Mouse (Mus musculus) thymus, adult 18-20 months (tissue): ENCODE results near the gene Dmp1.

Experiments used
- DNase-seq, 2 experiments: peaks; one replicate each; pipeline ENCODE4 v3.0.0; 2022; ENCODE audit warnings: mixed read lengths in 2 of 2

The Dmp1 gene

DNA sequence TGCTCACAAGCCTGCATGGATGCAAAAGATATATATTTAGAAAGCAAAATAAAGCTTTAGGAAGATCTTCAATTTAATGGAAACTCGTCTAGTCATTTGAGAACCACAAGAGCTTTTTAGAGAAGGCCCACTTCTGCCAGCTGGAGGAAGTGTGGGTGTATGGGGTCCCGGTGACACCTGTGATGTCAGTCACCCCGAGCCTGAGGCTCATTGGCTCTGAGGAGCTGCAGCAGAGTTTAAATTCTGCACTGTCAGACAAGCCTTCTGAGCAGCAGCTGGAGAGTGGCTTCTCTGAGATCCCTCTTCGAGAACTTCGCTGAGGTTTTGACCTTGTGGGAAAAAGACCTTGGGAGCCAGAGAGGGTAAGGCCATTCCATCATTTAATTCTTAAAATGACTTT lies at the start of gene Dmp1:
TSS of gene Dmp1 (plus strand) at position 263 of the 400 bp plus-strand sequence.
- DNase-seq = no peak

DNA sequence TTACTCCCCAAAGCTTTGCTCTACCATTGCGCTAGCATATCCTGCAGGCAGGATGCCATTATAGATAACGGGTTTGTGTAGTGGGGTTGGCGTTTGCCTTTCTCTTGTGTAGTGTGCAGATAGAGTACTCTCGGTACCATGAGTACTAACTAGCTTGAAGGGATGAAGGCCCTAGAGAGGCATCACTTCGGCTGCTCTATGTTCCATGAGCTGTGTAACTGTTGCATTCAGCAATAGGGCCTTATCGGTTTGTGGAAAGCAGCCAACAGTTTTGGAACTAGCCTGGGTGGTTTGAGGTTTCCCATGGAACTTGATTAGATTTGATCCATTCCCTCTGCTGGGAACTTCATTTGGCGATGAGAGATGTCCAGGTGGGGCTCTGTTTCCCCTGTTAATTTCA lies 44.7 kb upstream of the Dmp1 start:
- DNase-seq = no peak

DNA sequence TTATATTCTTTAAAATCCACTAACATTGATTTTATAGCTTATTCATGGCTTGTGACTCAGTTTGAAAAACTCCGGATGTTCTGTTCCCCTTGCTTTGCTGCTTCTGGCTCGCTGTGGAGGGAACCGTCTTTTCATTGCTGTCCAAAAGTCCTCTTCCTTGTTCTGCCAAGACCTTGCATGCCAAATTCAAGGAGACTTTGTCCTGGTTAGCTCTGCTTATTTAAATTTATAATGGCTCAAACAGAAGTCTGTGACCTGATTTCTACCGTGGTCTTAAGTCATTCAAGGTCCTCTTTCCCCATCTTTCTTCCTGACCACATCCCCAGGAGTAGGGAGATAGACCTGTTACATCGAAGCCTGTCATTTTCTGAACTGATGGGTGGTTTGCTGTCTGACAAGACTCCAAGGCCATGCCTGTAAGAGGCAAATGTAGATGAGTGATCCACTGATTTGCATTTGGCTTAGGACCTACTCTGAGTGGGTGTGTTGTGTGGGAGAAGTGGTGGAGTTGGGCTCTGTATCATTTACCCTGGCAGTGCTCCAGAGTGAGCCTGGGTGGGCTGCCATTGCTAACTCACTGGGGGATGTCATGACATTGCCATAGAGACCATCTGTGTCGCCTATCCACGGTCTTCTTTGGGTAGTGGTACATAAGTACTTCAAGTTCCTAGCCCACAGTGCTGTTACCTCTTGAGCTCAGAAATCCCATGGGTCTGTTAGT lies 43.9 kb upstream of the Dmp1 start:
- DNase-seq = no peak

DNA sequence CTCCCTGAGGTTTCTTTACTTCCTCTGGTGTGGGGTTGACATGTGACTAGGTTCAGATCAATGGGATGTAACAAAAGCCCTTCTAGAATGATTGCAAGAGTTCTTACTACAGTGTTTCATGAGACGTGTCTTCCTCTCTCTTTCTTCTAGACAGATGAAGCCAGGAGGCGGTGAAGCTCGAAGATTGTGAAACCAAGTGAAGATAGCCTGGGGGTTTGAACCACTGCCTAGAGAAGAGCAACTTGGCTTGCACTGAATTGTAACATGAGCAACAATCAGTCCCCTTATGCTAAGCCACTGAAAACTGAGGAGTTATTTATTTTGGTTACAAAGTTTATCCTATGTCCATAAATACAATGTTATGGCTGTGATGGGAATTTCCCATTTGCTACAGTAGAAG lies 41.8 kb upstream of the Dmp1 start:
- DNase-seq = no peak

DNA sequence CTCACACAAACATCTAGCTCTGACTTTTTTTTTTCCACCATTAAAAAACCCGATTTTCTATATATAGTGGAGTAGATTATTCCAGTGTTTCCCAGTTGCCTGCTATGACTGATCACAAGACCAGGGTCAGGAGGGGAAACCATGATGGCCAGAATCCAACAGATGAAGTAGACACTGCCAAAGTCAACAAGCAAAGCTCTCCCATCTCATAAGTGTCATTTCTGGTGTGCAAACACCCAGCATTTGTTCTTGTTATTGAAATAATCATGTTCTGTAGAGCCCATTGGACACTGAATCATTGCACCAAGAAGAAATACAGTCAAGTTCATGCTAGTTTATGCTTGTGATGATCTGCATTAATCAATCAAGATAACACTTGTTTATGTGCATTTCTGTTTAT lies 41.0 kb upstream of the Dmp1 start:
- DNase-seq = no peak

DNA sequence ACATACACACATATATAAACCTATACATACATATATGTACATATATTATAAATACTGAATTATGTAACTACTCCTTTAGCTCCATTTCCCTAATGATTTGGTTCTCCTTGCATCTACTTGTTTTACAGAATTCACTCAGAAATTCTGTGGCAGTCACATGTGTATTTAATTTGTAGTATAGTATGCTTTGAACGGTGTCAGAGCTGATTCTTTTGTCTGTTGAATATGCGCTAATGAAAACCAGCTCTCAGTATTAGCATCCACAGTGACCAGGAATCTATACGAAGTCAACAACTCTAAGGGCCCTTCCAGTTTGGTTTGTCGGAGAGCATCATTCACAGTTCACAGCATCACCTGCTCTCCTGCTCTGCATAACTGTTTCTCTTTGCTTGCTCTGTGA lies 38.9 kb upstream of the Dmp1 start:
- no peak for DNase-seq

DNA sequence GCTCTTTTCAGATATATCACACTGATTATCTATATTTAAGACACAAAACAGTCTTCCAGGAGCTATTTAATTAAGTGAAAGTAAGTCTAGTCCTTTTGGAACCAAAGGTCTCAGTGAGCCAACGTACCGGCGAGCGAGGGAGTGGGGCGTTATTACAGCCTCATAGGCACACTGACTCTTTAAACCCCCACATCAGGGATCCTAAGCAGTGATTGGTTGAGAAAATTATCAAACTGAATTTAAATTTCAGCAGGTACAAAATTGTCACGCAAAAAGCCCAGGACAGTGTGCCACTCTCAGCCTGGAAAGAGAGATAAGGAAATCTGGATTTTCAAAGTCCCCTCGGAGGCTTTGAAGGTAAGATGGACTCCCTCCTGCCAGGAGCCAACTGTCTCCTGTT lies 32.0 kb upstream of the Dmp1 start, which contains the start of gene Dspp:
TSS of gene Dspp (plus strand) at position 301 of the 400 bp plus-strand sequence.
- no peak for DNase-seq

DNA sequence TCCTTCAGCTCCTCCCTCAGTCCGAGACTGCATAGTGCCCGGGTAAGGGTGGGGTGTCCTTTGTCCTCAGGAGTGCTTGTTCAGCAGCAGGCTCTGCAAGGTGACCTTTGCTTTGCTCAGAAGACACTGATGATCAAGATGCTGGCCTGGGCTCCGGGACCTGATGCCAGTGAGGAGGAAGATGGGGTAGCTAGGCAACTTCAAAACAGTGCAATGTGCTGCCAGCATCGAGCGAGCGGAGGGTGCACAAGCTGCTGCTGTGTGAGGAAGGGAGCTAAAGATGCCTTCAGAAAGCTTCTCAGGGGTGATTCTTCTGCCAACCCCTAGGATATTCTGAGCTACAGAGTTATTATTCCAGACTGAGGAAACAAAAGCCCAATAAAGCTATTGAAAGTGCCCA lies 29.3 kb upstream of the Dmp1 start:
- DNase-seq = no peak

DNA sequence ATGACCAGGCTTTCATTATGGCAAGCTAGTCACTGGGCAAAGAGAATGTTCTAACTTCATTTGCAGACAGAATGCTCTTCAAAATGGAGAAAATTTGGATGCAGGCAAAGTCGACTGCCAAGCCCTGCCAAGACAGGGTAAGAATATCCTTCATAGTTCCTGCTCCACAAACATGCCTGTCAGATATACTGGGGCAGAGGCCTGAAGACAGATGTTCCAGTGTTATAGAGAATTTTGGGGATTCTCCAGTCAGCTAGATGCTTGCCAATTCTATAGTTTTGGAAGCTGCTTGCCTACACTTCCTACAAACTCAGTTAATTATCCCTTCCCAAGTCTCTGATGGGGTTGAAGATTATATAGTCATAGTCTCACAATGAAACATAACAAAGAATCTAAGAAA lies 18.7 kb upstream of the Dmp1 start:
- DNase-seq = no peak

DNA sequence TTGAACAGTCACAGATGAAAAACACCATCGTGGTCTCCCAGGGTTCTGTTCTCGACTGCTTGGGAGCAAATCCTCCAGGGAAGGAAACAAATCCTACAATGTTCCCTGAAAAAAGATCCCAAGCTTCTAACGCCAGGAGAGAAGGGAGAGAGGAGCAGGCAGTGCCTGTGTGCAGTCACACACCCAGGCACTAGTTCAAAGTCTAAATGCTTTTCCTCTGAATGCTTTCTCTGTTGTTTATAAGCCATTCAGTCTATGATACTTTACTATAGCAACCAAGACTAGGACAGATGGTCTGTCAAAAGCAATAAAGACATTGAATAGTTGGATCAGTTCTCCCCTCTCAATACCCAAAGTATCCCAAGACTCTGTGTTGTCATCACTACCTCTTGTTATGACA lies 15.1 kb upstream of the Dmp1 start:
- no peak for DNase-seq

DNA sequence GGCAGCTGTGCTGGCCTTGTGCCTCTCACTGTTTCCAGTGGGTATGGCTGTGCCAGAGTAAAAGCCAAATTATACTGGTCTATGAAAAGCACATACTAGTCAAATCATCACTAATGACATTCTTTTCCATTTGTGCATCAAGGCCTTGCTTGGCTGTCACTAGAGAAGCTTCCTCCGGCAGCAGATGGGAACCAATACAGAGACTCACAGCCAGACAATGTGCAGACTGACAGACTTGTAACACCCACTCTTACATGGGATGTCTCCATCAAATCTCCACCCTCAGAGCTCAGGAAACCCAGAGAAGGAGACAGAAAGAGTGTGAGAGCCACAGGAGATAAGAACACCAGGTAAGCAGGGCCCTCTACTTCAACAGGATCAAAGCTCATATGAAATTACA lies 7.3 kb upstream of the Dmp1 start:
- DNase-seq = no peak

DNA sequence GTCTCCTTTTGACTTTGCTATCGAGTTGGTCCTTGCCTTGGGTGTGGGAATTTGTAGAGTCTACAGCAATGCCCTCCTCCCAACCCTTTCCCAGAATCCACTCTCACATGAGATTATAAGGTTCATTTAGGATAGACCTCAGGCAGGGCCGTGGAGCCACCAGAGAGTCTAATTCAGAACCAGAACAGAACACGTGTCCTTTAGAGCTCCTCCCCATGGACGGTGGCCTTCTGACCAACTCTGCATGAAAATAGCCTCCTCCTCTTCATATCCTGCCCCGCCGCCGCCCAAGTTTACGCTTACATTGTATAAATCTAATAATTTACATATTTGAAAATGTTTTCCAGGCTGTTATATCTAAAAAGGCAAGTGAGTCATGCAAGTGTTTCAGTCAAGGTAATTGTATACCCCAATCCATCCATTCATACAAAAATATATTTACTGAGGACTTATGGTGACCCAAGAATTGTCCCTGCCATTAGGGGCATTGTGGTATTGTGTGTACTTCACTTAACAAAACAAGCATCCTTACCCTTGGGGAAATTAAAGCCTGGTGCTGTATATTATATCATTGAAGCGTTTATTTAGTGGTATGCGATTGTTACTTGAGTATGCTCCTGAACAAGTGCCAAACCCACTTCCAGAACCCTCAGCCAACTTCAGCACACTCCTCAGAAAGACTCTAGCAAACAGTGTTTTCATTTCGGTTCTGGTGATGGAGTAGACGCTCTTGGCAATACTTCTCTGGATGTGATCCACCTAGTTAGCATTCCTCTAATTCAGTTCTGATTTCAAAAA lies 1.1 kb upstream of the Dmp1 start:
- no peak for DNase-seq

DNA sequence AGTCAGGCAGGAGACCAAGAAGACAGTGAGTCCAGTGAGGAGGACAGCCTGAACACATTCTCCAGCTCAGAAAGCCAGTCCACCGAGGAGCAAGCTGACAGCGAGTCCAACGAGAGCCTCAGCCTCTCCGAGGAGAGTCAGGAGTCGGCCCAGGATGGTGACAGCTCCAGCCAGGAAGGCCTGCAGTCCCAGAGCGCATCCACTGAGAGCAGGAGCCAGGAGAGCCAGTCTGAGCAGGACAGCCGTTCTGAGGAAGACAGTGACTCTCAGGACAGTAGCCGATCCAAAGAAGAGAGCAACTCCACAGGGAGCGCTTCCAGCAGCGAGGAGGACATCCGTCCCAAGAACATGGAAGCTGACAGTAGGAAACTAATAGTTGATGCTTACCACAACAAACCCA lies 10.1 kb downstream of the Dmp1 start:
- no peak for DNase-seq

DNA sequence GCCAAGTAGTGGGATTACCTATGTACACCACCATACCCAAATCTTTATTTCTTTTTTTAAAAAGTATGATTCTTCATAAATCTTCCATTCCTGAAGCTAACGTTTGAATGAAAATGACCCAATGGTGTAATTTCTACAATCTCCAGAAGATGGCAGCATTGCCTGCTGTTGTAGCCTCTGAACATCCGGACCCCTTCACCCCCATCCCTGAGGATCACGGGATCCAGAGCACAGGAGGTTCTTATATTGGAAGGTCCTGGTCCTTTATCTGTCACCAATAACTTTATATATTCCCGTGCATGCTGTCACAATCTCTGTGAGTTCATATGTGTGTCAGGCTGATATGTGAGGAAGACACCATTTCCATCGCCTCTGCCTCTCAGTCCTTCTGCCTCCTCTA lies 16.5 kb downstream of the Dmp1 start:
- DNase-seq = no peak

DNA sequence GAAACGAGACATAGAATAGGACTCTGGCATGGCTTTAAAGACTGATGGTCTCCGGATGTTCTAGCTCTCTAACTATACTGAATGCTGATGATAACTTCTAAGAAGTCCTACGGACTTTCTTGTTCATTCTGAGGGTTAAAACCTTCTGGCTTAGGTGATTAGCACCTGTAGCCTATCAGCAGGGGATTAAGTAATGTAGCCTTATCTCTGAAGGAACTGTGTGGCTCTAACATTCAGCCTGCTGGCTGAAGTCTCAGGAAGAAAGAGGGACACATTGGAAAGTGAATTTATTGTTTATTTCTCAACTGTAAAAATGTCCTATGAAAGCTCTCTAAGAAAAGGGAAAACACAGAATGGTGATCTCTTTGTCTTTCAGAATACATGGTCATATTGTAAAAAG lies 21.9 kb downstream of the Dmp1 start:
- no peak for DNase-seq

DNA sequence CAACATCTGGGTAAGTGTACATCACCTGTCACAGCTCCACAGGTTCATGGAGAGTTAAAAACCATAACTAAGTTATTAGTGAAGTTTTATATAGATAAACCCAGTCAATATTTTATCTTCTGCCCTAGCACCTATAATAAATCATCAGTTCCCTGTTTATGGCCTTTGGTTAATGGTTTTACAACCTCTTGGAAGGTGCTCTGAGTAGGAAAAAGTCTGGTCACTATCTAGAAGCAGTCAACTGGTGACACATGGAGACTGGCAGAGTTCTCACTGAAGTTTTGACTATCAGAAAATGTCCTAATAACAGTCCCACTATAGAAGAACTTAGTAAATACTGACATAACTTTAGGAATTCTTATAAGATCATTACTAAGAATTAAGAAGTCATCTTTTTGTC lies 22.3 kb downstream of the Dmp1 start:
- no peak for DNase-seq

DNA sequence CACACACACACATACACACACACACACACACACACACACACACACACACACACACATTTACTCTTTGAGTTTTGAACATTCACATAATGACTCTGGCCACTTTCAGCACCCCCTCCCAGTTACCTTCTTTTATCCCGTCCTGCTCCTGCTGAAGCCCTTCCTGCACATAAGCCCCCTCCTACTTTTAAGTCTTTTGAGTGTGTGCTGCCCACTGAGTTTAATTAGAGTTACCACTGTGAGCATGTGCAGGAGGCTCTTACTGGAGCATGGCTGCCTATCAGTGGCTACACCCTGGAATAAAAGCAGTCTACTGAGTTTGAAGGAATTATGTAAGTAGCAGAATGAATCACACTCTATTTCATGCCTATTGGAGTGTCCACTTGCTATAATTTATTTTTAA lies 26.1 kb downstream of the Dmp1 start:
- DNase-seq = no peak

DNA sequence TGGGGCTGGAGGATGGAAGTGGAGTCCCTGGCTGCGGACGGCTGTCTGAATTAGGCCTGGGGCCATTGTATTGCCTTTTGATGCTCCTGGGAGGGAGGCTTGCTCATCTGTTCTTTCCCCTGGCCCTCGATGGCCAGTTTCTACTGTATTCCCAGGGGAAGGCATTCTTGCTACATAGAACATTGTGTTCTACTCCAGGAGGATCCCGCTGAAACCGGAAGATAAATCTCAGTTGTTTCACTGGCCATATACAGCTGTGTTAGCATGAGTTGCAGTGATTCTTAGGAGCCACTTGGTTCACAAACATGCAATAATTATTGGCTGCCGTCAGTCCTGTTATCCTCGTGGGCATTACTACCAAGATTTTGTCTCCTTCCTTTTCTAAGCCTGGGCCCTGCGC lies 34.3 kb downstream of the Dmp1 start:
- no peak for DNase-seq

DNA sequence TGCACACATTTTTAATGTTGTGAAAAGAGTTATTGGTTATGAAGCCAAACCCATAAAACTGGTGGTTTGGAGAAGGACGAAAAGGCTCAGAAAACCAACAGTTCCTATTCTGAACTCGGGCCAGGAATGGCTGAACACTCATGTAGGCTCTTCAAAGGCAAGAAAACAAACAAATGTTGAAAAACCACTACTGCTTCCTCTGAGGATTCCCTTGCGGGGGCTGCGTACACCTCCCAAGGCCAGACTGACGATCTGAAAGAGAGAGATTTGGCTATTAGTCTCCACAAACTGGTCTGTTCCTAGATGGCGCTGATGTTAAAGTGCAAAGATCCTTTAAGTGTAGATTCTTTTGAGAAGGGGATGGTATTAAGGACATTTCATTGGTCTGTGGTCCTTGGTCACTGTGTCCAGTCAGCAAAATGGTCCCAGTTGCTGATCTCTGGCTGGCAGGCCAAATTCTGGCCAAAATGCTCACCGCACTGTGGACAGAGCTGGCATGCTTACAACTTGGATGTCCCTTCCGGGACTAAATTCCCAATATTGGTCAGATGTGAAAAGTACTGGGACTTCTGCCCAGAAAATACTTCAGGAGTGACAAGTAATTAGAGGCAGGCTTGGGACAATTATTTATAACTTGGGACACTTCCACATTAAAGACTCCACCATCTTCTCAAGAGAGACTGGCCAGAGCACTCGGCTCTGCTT lies 37.4 kb downstream of the Dmp1 start:
- no peak for DNase-seq

DNA sequence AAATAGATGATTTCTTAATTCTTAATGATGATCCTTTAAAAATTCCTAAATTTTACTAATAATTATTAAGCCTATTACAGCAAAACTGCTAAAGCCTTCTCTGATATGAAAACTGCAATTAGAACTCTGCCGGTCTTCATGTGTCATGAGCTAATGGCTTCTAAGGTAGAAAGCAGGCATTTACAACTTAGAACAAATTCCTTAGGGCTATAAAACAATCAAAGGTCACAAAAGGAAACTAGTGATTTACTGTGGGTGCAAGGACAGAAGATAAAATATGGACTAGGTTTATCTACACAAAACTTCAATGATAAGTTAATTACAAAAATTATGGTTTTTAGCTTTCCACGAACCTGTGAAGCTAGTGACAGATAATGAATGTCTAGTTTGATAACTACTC lies 41.8 kb downstream of the Dmp1 start:
- no peak for DNase-seq

DNA sequence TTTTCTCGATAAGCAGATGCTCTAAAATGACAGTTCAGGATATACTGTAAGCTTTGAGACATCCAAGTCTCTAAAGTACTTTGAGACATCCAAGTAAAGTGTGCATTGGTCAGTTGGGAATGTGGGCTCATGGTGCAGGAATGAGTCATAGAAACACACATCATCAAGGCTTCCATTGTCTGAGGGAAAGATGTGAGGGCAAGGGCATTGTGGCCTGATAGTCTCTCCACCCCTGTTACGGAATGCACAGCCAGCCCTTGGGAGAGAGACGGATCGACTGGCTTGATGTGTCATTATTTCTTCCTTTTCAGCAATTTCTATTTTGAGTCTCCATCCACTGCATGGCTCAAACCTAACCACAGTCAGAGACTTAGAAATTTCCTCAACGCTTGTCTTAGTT lies 49.4 kb downstream of the Dmp1 start:
- no peak for DNase-seq

DNA sequence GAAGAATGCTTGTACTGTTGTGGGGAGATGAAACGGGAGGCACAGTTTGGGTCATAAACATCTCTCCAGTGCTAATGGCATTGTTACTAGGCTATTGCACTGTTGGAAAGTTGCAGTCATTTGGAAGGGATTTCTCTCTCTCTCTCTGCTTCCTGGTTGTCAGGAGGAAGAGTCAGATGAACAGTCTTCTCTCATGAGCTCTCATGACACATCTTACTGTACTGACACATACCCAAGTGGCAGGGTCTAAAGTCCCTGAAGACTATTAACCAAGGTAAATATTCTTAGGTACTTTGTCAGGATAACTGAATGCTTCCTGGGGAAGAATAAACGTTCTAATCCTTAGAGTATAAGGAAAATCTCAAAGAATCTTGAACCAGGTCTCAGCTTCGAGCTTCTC lies 54.2 kb downstream of the Dmp1 start:
- DNase-seq = no peak

DNA sequence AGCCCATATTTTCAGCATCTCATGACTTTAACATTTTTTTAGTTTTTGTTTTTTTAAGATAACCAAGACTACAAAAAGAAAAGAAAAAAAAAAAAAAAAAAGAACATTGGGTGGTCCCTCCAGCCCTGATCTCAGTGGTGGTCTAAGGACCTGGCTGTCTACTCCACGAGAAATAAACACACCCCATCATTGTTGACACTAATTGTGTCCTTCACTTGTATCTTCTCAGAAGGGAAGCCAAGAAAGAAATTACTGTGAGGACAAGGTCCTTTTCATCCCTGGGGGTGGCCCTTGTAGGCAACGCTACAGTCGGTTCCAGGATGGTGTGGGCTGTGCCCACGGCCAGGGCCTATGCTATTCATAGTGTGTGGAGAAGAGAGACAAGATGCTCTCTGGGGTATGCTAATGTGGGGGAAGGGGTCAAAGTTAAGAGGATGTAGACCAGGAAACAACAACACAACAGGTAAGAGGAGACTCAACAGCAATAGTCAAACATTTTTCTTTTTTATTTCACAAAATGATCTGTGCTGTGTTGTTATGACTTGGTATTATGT lies 59.6 kb downstream of the Dmp1 start:
- no peak for DNase-seq
